Mouse (Mus musculus): ENCODE data around the gene Ago1. TPM values are rescaled to one million over a fixed set of nuclear protein-coding genes. Genes with fewer than 3 reads are reported as not detected.

The Ago1 gene
- polyA plus RNA-seq, 1 experiment from 2014 or later = 22.1 TPM

- Histone ChIP-seq H3K4me2 (ENCODE audit: low read length) (no peak overlapping the region), H3K4me3 (ENCODE audit: low read depth, low read length) (no peak overlapping the region), H3K9ac (ENCODE audit: low read length) (no peak overlapping the region), H3K27ac (ENCODE audit: low read depth, low read length) (no peak overlapping the region), H3K9me3 (replicated peaks; ENCODE audit: control insufficient read depth, low read length) (no peaks in the 10 kb centered on the region), H3K27me3 (replicated peaks; ENCODE audit: control insufficient read depth, insufficient read depth, low read length) (no peaks in the 10 kb centered on the region), H3K4me1 (ENCODE audit: control insufficient read depth, insufficient read depth, low read length) (no peaks in the 10 kb centered on the region), H3K36me3 (ENCODE audit: control insufficient read depth, insufficient read depth, low read length) (no peaks in the 10 kb centered on the region)
- WGBS = 79% methylated on average over 3 of the region's 3 CpGs
- no peak for DNase-seq (ENCODE audit: low spot score)
- no peak for ATAC-seq
Observed at GRCm38 (mm10) chr4:126483874-126484273, 15.5 kb upstream of the Ago1 start.

DNA sequence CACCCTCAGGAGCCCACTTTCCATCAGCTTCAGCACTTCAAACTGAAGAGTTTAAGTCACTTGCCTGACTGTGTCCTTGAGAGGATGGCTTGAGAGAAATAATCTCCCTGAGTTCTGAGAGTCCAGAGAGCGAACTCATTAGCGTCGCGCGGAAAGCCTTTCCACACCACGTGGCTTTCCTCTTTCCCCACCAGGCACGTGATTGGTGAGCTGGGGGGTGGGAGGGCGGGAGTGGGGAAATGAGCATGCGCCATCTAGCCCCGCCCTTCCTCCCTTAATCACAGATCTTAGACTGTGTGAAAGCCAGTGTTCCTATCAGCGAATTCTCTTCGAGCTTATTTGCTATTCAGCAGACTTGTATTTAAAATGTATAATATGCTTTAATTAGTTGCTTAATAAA is 14.6 kb upstream of the Ago1 start:
- Histone ChIP-seq H3K27ac (ENCODE audit: low read depth, low read length) (no peak overlapping the region), H3K36me3 (ENCODE audit: control insufficient read depth, insufficient read depth, low read length) (no peaks in the 10 kb centered on the region), H3K4me1 (ENCODE audit: control insufficient read depth, insufficient read depth, low read length) (no peaks in the 10 kb centered on the region), H3K27me3 (replicated peaks; ENCODE audit: control insufficient read depth, insufficient read depth, low read length) (no peaks in the 10 kb centered on the region), H3K4me2 (ENCODE audit: low read length) (no peak overlapping the region), H3K4me3 (ENCODE audit: low read depth, low read length) (no peak overlapping the region), H3K9me3 (replicated peaks; ENCODE audit: control insufficient read depth, low read length) (no peaks in the 10 kb centered on the region), H3K9ac (ENCODE audit: low read length) (no peak overlapping the region)
- WGBS = 80% methylated on average over 12 of the region's 12 CpGs
- ATAC-seq = no peak
- DNase-seq (ENCODE audit: low spot score) = no peak

- no peak overlapping the region for H3K27ac ChIP-seq (ENCODE audit: low read depth, low read length)
- no peaks in the 10 kb centered on the region for H3K27me3 ChIP-seq (replicated peaks; ENCODE audit: control insufficient read depth, insufficient read depth, low read length)
- 96% methylated on average over 5 of the region's 5 CpGs for WGBS
- H3K9me3 ChIP-seq (replicated peaks; ENCODE audit: control insufficient read depth, low read length) = no peaks in the 10 kb centered on the region
- no peaks in the 10 kb centered on the region for H3K36me3 ChIP-seq (ENCODE audit: control insufficient read depth, insufficient read depth, low read length)
- no peak overlapping the region for H3K4me3 ChIP-seq (ENCODE audit: low read depth, low read length)
- ATAC-seq (no peak), DNase-seq (ENCODE audit: low spot score) (no peak)
- no peak overlapping the region for H3K9ac ChIP-seq (ENCODE audit: low read length)
- no peaks in the 10 kb centered on the region for H3K4me1 ChIP-seq (ENCODE audit: control insufficient read depth, insufficient read depth, low read length)
- no peak overlapping the region for H3K4me2 ChIP-seq (ENCODE audit: low read length)
Observed at GRCm38 (mm10) chr4:126481461-126481860, 13.1 kb upstream of the Ago1 start.

- 88% methylated on average over 3 of the region's 3 CpGs for WGBS
Observed at GRCm38 (mm10) chr4:126480288-126480687, 11.9 kb upstream of the Ago1 start.

DNA sequence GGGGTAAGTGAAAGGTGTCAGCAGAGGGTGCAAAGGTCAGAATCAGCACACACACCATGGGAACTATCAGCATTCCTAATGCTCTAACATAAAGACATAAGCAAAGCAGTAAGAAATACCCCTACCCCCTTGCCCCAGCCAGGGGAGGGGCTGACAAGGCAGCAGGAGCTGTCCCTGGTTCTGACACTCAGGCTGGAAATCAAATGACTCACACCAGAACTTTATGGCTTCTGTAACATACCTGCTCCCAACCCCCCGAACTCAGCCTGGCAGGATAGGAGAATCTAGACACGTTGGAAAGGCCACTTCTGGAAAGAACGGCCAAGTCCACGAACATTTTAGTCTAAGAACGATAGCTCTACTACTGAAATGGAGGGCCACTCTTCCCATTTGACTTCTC is 4.6 kb upstream of the Ago1 start:
- Histone ChIP-seq H3K36me3 (ENCODE audit: control insufficient read depth, insufficient read depth, low read length) (no peaks in the 10 kb centered on the region), H3K4me3 (ENCODE audit: low read depth, low read length) (no peak overlapping the region), H3K27ac (ENCODE audit: low read depth, low read length) (no peak overlapping the region), H3K4me2 (ENCODE audit: low read length) (no peak overlapping the region), H3K9me3 (replicated peaks; ENCODE audit: control insufficient read depth, low read length) (no peaks in the 10 kb centered on the region), H3K4me1 (ENCODE audit: control insufficient read depth, insufficient read depth, low read length) (no peaks in the 10 kb centered on the region), H3K9ac (ENCODE audit: low read length) (no peak overlapping the region), H3K27me3 (replicated peaks; ENCODE audit: control insufficient read depth, insufficient read depth, low read length) (no peaks in the 10 kb centered on the region)
- DNase-seq (ENCODE audit: low spot score) (no peak), ATAC-seq (no peak)
- WGBS = 50% methylated on average over 5 of the region's 5 CpGs

More at GRCm38 (mm10) chr4:126480288-126480687, 11.9 kb upstream of the Ago1 start:
- Histone ChIP-seq H3K27me3 (replicated peaks; ENCODE audit: control insufficient read depth, insufficient read depth, low read length) (no peaks in the 10 kb centered on the region), H3K9me3 (replicated peaks; ENCODE audit: control insufficient read depth, low read length) (no peaks in the 10 kb centered on the region), H3K4me3 (ENCODE audit: low read depth, low read length) (no peak overlapping the region), H3K36me3 (ENCODE audit: control insufficient read depth, insufficient read depth, low read length) (no peaks in the 10 kb centered on the region), H3K4me1 (ENCODE audit: control insufficient read depth, insufficient read depth, low read length) (no peaks in the 10 kb centered on the region), H3K4me2 (ENCODE audit: low read length) (no peak overlapping the region), H3K9ac (ENCODE audit: low read length) (no peak overlapping the region), H3K27ac (ENCODE audit: low read depth, low read length) (no peak overlapping the region)
- no peak for ATAC-seq
- no peak for DNase-seq (ENCODE audit: low spot score)

DNA sequence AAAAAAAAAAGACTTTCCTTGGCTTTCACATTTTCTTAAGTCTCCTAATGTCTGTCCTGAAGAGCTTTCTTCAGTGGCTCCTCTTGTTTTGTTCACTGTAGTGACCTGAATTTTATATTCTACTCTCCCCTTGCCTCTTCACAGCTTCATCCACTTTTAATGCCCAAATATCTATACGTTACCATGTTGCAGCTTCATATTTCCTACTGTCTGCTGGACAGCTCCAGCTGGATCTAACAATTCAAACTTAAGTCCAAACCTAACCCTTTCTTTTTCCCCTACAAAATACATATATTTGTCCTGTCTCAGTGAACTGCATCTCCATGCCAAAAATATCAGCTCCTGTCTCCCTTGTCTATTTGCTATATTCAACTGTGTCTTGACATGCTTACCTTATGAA is 951 bp upstream of the Ago1 start:
- 83% methylated on average over 1 of the region's 1 CpGs for WGBS
- Histone ChIP-seq H3K27me3 (replicated peaks; ENCODE audit: control insufficient read depth, insufficient read depth, low read length) (no peaks in the 10 kb centered on the region), H3K4me2 (ENCODE audit: low read length) (no peak overlapping the region; the same call in 1 of the 2 replicates), H3K27ac (ENCODE audit: low read depth, low read length) (no peak overlapping the region), H3K9ac (ENCODE audit: low read length) (no peak overlapping the region; the same call in 1 of the 2 replicates), H3K4me3 (ENCODE audit: low read depth, low read length) (no peak overlapping the region), H3K36me3 (ENCODE audit: control insufficient read depth, insufficient read depth, low read length) (no peaks in the 10 kb centered on the region), H3K9me3 (replicated peaks; ENCODE audit: control insufficient read depth, low read length) (no peaks in the 10 kb centered on the region), H3K4me1 (ENCODE audit: control insufficient read depth, insufficient read depth, low read length) (peaks cover 29% of the 10 kb centered on the region)
- DNase-seq (ENCODE audit: low spot score) (no peak), ATAC-seq (no peak)

DNA sequence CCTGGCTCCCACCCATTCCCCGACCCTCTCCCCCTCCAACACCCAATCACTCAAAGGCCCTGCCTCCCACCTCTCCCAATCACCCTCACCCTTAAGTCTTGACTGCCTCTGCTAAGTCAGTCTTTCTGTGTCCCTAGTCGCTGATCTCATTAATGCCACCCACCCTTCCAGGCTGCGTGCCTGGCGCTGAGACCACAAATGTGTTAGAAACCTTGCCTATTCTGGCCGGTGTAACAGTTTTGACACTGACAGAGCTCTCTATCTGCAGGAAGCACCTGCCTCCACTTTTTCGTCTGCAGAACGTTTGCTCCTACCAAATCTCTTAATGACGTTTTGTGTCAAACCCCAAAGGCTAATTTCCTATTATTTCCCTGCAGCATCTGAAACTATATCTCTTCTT is 542 bp upstream of the Ago1 start:
- WGBS = 4% methylated on average over 8 of the region's 8 CpGs

DNA sequence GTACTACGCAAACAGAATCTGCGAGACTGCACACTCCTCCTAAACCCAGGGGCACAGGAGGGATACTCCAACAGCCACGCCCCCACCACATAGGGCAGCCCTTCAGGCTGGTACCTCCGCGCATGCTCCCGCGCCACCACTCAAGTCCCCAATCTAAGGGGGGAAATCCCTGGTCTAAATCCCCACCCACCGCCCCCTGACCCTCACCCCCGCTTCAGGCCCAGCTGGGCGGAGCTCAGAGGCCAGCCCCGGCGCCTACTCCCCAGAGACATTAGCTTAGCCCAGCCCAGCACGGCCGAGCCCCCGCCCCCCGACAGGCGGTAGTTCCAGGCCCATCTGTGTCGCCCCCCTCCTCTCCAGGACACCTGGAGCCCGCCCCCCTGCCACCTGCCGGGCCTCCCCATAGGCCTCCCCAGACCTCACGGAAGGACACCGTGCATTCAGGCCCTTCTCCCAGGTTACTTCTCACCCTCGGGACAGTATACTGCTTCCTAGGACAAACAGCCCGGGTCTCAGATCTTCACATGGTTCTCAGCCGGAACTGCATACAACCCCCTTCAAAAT is 580 bp downstream of the Ago1 start:
- H3K9me3 ChIP-seq (replicated peaks; ENCODE audit: control insufficient read depth, low read length) = no peaks in the 10 kb centered on the region
- H3K4me1 ChIP-seq (ENCODE audit: control insufficient read depth, insufficient read depth, low read length) = peaks cover 38% of the 10 kb centered on the region
- peak overlapping the region; percentile 60 for H3K4me2 ChIP-seq (ENCODE audit: low read length)
- 1% methylated on average over 25 of the region's 25 CpGs for WGBS
- 0 out of 2 replicates have a peak, but pooled peaks cover 5% of the 10 kb centered on the region for H3K36me3 ChIP-seq (ENCODE audit: control insufficient read depth, insufficient read depth, low read length)
- H3K27ac ChIP-seq (ENCODE audit: low read depth, low read length) = peak overlapping the region; percentile 98
- H3K27me3 ChIP-seq (replicated peaks; ENCODE audit: control insufficient read depth, insufficient read depth, low read length) = no peaks in the 10 kb centered on the region
- peak overlapping the region; percentile 98 for H3K9ac ChIP-seq (ENCODE audit: low read length)
- ATAC-seq (peak; percentile 65), DNase-seq (ENCODE audit: low spot score) (peak; percentile 87)
- peak overlapping the region; percentile 93 for H3K4me3 ChIP-seq (ENCODE audit: low read depth, low read length)

More for the DNA sequence above, 542 bp upstream of the Ago1 start:
- Histone ChIP-seq H3K9ac (ENCODE audit: low read length) (peak overlapping the region; percentile 98; the same call in 1 of the 2 replicates), H3K4me2 (ENCODE audit: low read length) (peak overlapping the region; percentile 60), H3K4me3 (ENCODE audit: low read depth, low read length) (peak overlapping the region; percentile 93), H3K36me3 (ENCODE audit: control insufficient read depth, insufficient read depth, low read length) (no peaks in the 10 kb centered on the region), H3K27me3 (replicated peaks; ENCODE audit: control insufficient read depth, insufficient read depth, low read length) (no peaks in the 10 kb centered on the region), H3K4me1 (ENCODE audit: control insufficient read depth, insufficient read depth, low read length) (peaks cover 33% of the 10 kb centered on the region), H3K27ac (ENCODE audit: low read depth, low read length) (peak overlapping the region; percentile 98), H3K9me3 (replicated peaks; ENCODE audit: control insufficient read depth, low read length) (no peaks in the 10 kb centered on the region)
- DNase-seq (ENCODE audit: low spot score) = no peak
- no peak for ATAC-seq

DNA sequence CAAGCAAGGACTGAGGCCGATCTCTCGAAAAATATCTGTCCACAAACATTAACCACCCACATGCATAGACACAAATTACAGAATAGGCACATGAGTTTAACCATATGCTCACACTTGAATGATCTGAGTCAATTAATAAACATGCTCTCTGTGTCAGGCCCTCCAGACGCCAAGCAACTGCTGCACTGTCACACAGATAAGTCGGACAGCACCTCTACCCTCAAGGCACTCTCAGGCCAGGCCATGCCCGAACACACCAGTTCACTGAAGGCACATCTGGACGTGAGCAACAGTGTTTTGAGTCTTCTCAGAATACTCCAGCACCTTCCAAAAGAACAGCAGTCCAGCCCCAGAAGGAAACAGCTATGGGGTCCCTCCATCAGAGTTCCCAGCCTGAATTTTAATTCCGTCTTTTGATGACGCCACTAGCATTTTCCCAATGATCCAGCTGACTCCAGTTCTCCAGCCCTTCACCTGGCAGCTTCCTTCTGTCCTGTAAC is 2.1 kb downstream of the Ago1 start:
- Histone ChIP-seq H3K4me3 (ENCODE audit: low read depth, low read length) (peak overlapping the region; percentile 93), H3K27me3 (replicated peaks; ENCODE audit: control insufficient read depth, insufficient read depth, low read length) (no peaks in the 10 kb centered on the region), H3K4me2 (ENCODE audit: low read length) (peak overlapping the region; percentile 60), H3K27ac (ENCODE audit: low read depth, low read length) (peak overlapping the region; percentile 98), H3K4me1 (ENCODE audit: control insufficient read depth, insufficient read depth, low read length) (peaks cover 38% of the 10 kb centered on the region), H3K9ac (ENCODE audit: low read length) (peak overlapping the region; percentile 54), H3K36me3 (ENCODE audit: control insufficient read depth, insufficient read depth, low read length) (0 out of 2 replicates have a peak, but pooled peaks cover 5% of the 10 kb centered on the region), H3K9me3 (replicated peaks; ENCODE audit: control insufficient read depth, low read length) (no peaks in the 10 kb centered on the region)
- no peak for DNase-seq (ENCODE audit: low spot score)
- 9% methylated on average over 8 of the region's 8 CpGs for WGBS
- ATAC-seq = no peak
